Comparison of ENCODE assay signal across 10 mouse cellular contexts in genomic region chr14:32597232-32598231, GRCm38 (mm10). TPM values are rescaled to one million over a fixed set of nuclear protein-coding genes. Genes with fewer than 3 reads are reported as not detected.
DNase-seq lines count a peak whose midpoint lies in the region; ATAC-seq and TF ChIP-seq lines count a peak whose summit lies in the region.
"Had no signal": no experiment of that assay in that cellular context is flagged by ENCODE, and none has a peak within 500 bp of the region (broad histone marks: within the 10 kb centered on the region; RNA-seq: fewer than 3 reads in every experiment).

No protein-coding gene starts in this region.

- no peaks in the 10 kb centered on the region for H3K9me3 ChIP-seq in intestine, embryonic 15.5 days
- H3K9me3 ChIP-seq in liver, embryonic 14.5 days (ENCODE audit: control insufficient read depth, low read length): no peaks in the 10 kb centered on the region
- H3K9me3 ChIP-seq in neural tube, embryonic 12.5 days: no peaks in the 10 kb centered on the region

- no peak for DNase-seq in cerebellum, adult 11 months
- peak; percentile 42 to 59 for DNase-seq in adrenal gland, postnatal 4 days (ENCODE audit: low spot score in 2 of 2)
- peak; percentile 70 for DNase-seq in gastrocnemius, postnatal 14 days
- DNase-seq in liver, embryonic 14.5 days (ENCODE audit: low read depth in 3 of 3, low spot score in 3 of 3): peak; percentile 17 to 42 (median 28)
- DNase-seq in testis, postnatal 14 days (ENCODE audit: low spot score): peak; percentile 59

- intact Hi-C loops in gastrocnemius, postnatal 14 days (cut with DNase I; ENCODE audit: low total_unique reads): no loop called here

- no peak for TF ChIP-seq EP300 in liver, embryonic 14.5 days (IDR thresholded peaks at IDR 0.05; ENCODE audit: low read depth)

- H3K9ac ChIP-seq in intestine, embryonic 15.5 days: no peak overlapping the region
- H3K9ac ChIP-seq in liver, embryonic 14.5 days (replicated peaks): no peak overlapping the region
- peak overlapping the region; percentile 36 for H3K9ac ChIP-seq in neural tube, embryonic 12.5 days

- 0 out of 2 replicates have a peak, but pooled peaks have one; percentile 17 for ATAC-seq in cerebellum, adult (ENCODE audit: insufficient number of reproducible peaks, low FRiP score, low TSS enrichment)
- ATAC-seq in intestine, embryonic 15.5 days: peak; percentile 73
- ATAC-seq in liver, embryonic 14.5 days (ENCODE audit: insufficient read depth): no peak
- 0 out of 2 replicates have a peak, but pooled peaks have one; percentile 11 for ATAC-seq in neural tube, embryonic 12.5 days (ENCODE audit: low FRiP score, low read depth)

- H3K27me3 ChIP-seq in intestine, embryonic 15.5 days (replicated peaks): peaks cover 81% of the 10 kb centered on the region
- peaks cover 61% of the 10 kb centered on the region for H3K27me3 ChIP-seq in liver, embryonic 14.5 days (ENCODE audit: control insufficient read depth, insufficient read depth, low read length)
- H3K27me3 ChIP-seq in neural tube, embryonic 12.5 days (replicated peaks): peaks cover 81% of the 10 kb centered on the region

- no peak for TF ChIP-seq CTCF in liver, embryonic 14.5 days (IDR thresholded peaks at IDR 0.05; ENCODE audit: low read depth)

- H3K4me2 ChIP-seq in intestine, embryonic 15.5 days (replicated peaks): peak overlapping the region; percentile 56
- H3K4me2 ChIP-seq in liver, embryonic 14.5 days (ENCODE audit: low read depth): no peak overlapping the region
- H3K4me2 ChIP-seq in neural tube, embryonic 12.5 days (replicated peaks): peak overlapping the region; percentile 58

- no peak overlapping the region for H3K27ac ChIP-seq in intestine, embryonic 15.5 days
- H3K27ac ChIP-seq in liver, embryonic 14.5 days: no peak overlapping the region
- no peak overlapping the region for H3K27ac ChIP-seq in neural tube, embryonic 12.5 days

- under 1% methylated on average over 78 of the region's 78 CpGs for whole genome bisulfite sequencing in intestine, embryonic 15.5 days
- 2% methylated on average over 72 of the region's 78 CpGs for WGBS in liver, embryonic 14.5 days (ENCODE audit: insufficient replicate concordance)
- under 1% methylated on average over 78 of the region's 78 CpGs for WGBS in neural tube, embryonic 12.5 days

- no peaks in the 10 kb centered on the region for H3K36me3 ChIP-seq in intestine, embryonic 15.5 days
- no peaks in the 10 kb centered on the region for H3K36me3 ChIP-seq in liver, embryonic 14.5 days (replicated peaks; ENCODE audit: control insufficient read depth, insufficient read depth, low read depth)
- no peaks in the 10 kb centered on the region for H3K36me3 ChIP-seq in neural tube, embryonic 12.5 days

- H3K4me3 ChIP-seq in intestine, embryonic 15.5 days (replicated peaks): peak overlapping the region; percentile 19
- H3K4me3 ChIP-seq in liver, embryonic 14.5 days (ENCODE audit: insufficient read depth in 1 of 2, low read depth in 2 of 2, low read length in 2 of 2): no peak overlapping the region
- peak overlapping the region; percentile 29 for H3K4me3 ChIP-seq in neural tube, embryonic 12.5 days

- peaks cover 18% of the 10 kb centered on the region for H3K4me1 ChIP-seq in intestine, embryonic 15.5 days (replicated peaks)
- no peaks in the 10 kb centered on the region for H3K4me1 ChIP-seq in liver, embryonic 14.5 days (replicated peaks; ENCODE audit: control insufficient read depth in 2 of 2, insufficient read depth in 2 of 2, low read length in 1 of 2)
- peaks cover 25% of the 10 kb centered on the region for H3K4me1 ChIP-seq in neural tube, embryonic 12.5 days

RNA-seq across cellular contexts. Expression of gene Prrxl1, which starts 1.7 kb away (rescaled TPM):
- total RNA-seq in adrenal gland, postnatal 4 days (2021): 1 to 10 TPM in 1 of 2 experiments, under 1 TPM in 1; 0.93 to 1.0 TPM
- total RNA-seq in gastrocnemius, postnatal 14 days (2021): not detected
- 0.80 and 1.0 TPM in 2 replicates for polyA plus RNA-seq in intestine, embryonic 15.5 days (2015; fragmentation: Nextera tagmentation; extraction: Ambion mirVana)
- polyA plus RNA-seq in liver, embryonic 14.5 days (2012; rRNA removed): not detected in 2 replicates
- not detected in 2 replicates for polyA plus RNA-seq in liver, embryonic 14.5 days (2014; fragmentation: Nextera tagmentation; extraction: Ambion mirVana)
- 33.5 and 43.7 TPM in 2 replicates for polyA plus RNA-seq in neural tube, embryonic 12.5 days (2016; fragmentation: Nextera tagmentation; extraction: Ambion mirVana)
- total RNA-seq: layer of hippocampus, postnatal 14 days had no signal
- polyA plus RNA-seq: C2C12 had no signal

Comparison
In these comparisons a context has a peak if more than half of its experiments do, and no peak if none do; other contexts are left out.
1. H3K4me3 ChIP-seq: peak in intestine, embryonic 15.5 days (single experiment) and neural tube, embryonic 12.5 days (single experiment); none in liver, embryonic 14.5 days (0 of 2).
2. RNA of gene Prrxl1, which starts 1.7 kb away (polyA plus RNA-seq): 33.5 to 43.7 TPM in neural tube, embryonic 12.5 days; 0.80 to 1.0 TPM in intestine, embryonic 15.5 days and not detected in liver, embryonic 14.5 days; every median in the first group is over 10 times any median in the second.